Mouse (Mus musculus): Measurements from ENCODE around the gene Chkb.

DNA sequence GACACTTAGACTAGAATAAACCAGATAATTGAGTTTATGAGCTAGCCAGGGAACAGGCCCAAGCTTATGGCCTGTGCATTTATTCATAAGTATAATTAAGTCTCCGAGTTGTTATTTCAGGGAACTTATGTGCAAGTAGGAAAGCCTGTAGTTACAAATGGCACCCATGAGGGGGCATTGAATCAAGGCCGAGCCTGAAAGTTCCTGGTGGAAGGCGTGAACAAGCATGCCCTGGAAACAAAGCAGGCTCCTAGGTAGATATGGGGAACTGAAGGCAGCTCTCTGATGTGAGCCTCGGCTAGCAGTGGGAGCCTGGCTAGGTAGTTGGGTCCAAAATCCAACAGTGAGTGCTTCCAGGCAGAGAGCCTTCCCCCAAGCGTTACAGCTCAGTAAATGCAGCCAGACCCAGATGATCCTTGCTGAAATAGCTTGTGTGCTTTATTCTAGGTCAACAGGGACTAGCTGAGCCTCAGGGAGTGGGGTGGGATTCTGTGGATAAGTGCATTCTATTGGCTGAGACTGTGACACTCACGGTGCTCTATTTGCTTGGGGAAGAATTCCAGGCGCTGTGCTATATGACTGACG lies 12.9 kb upstream of the Chkb start:
- TF ChIP-seq EP300 (IDR thresholded peaks at IDR 0.05; ENCODE audit: low read length) (no peak), SMC3 (IDR thresholded peaks at IDR 0.05; ENCODE audit: low read depth, low read length) (peak; percentile 17; the same call in 1 of the 2 replicates), NRF1 (IDR thresholded peaks at IDR 0.05; ENCODE audit: low read depth, low read length) (no peak), ZNF384 (IDR thresholded peaks at IDR 0.05; ENCODE audit: low read depth, low read length) (no peak), CTCF (conservative IDR thresholded peaks at IDR 0.05 in 1 of 2, IDR thresholded peaks at IDR 0.05 in 1 of 2; ENCODE audit: low read depth in 2 of 2, low read length in 2 of 2) (peak in 1 of 2 experiments; percentile 43; a peak in 2 of 4 replicates), UBTF (IDR thresholded peaks at IDR 0.05; ENCODE audit: low read depth, low read length) (no peak), ZKSCAN1 (IDR thresholded peaks at IDR 0.05; ENCODE audit: borderline replicate concordance, low read depth, low read length) (no peak), RAD21 (IDR thresholded peaks at IDR 0.05; ENCODE audit: low read depth, low read length) (no peak), MAX (IDR thresholded peaks at IDR 0.05; ENCODE audit: low read length) (no peak), ETS1 (conservative IDR thresholded peaks at IDR 0.05; ENCODE audit: low read depth, low read length) (no peak)

Data from CH12.LX (cell line).